8 mouse cellular contexts compared by ENCODE assay signal in genomic region chr16:58728176-58728671, GRCm38 (mm10). TPM values are rescaled to one million over a fixed set of nuclear protein-coding genes. Genes with fewer than 3 reads are reported as not detected.
A peak's percentile ranks its signal among the peaks of the same experiment; 100 is the strongest.
DNase-seq lines count a peak whose midpoint lies in the region; ATAC-seq lines count a peak whose summit lies in the region.

No protein-coding gene starts in this region.

- peak overlapping the region; percentile 83 for H3K9ac ChIP-seq in heart, embryonic 11.5 days (ENCODE audit: low read depth, low read length)
- H3K9ac ChIP-seq in hindbrain, embryonic 12.5 days = peak overlapping the region; percentile 65

- peak overlapping the region; percentile 72 for H3K4me3 ChIP-seq in heart, embryonic 11.5 days (ENCODE audit: low read depth, low read length)
- H3K4me3 ChIP-seq in brown adipose tissue, adult 24 weeks (ENCODE audit: insufficient read depth, low read depth, low read length) = peak overlapping the region; percentile 93
- peak overlapping the region; percentile 70 for H3K4me3 ChIP-seq in hindbrain, embryonic 12.5 days

- peaks cover 5% of the 10 kb centered on the region for H3K4me1 ChIP-seq in heart, embryonic 11.5 days (ENCODE audit: control insufficient read depth, insufficient read depth, low read length)
- H3K4me1 ChIP-seq in brown adipose tissue, adult 24 weeks (ENCODE audit: control insufficient read depth, insufficient read depth, insufficient read length, low read length) = no peaks in the 10 kb centered on the region
- peaks cover 5% of the 10 kb centered on the region for H3K4me1 ChIP-seq in hindbrain, embryonic 12.5 days

- peak; percentile 90 for ATAC-seq in heart, embryonic 11.5 days (replicated peaks; ENCODE audit: insufficient number of reproducible peaks, low FRiP score, low TSS enrichment)
- peak; percentile 95 for ATAC-seq in hindbrain, embryonic 12.5 days (ENCODE audit: low FRiP score)
- ATAC-seq in megakaryocyte progenitor cell, adult 5-6 weeks (replicated peaks; ENCODE audit: poor library complexity) = peak; percentile 47

- peaks cover 19% of the 10 kb centered on the region; the same call in 1 of the 2 replicates for H3K36me3 ChIP-seq in heart, embryonic 11.5 days (ENCODE audit: control insufficient read depth, insufficient read depth, low read length)
- H3K36me3 ChIP-seq in hindbrain, embryonic 12.5 days = peaks cover 31% of the 10 kb centered on the region

- H3K9me3 ChIP-seq in heart, embryonic 11.5 days (replicated peaks; ENCODE audit: control insufficient read depth, low read length) = no peaks in the 10 kb centered on the region
- no peaks in the 10 kb centered on the region for H3K9me3 ChIP-seq in hindbrain, embryonic 12.5 days (replicated peaks)

- 1% methylated on average over 27 of the region's 31 CpGs for WGBS in heart, embryonic 11.5 days (ENCODE audit: insufficient replicate concordance)
- WGBS in hindbrain, embryonic 12.5 days = 1% methylated on average over 24 of the region's 31 CpGs

- H3K27ac ChIP-seq in heart, embryonic 11.5 days (ENCODE audit: low read depth, low read length) = peak overlapping the region; percentile 85
- H3K27ac ChIP-seq in brown adipose tissue, adult 24 weeks (replicated peaks; ENCODE audit: low read depth, low read length) = peak overlapping the region; percentile 69
- peak overlapping the region; percentile 74 for H3K27ac ChIP-seq in hindbrain, embryonic 12.5 days

- DNase-seq in heart, adult 18-20 months = no peak
- DNase-seq in 416B (ENCODE audit: low read depth) = peak; percentile 56
- DNase-seq in layer of hippocampus, adult 9-11 months = no peak
- no peak for DNase-seq in urinary bladder, postnatal 14 days (ENCODE audit: low spot score)

- H3K4me2 ChIP-seq in heart, embryonic 11.5 days = peak overlapping the region; percentile 80
- H3K4me2 ChIP-seq in hindbrain, embryonic 12.5 days (replicated peaks) = peak overlapping the region; percentile 56

- H3K27me3 ChIP-seq in heart, embryonic 11.5 days (ENCODE audit: control insufficient read depth, insufficient read depth, low read length) = no peaks in the 10 kb centered on the region
- no peaks in the 10 kb centered on the region for H3K27me3 ChIP-seq in hindbrain, embryonic 12.5 days

RNA-seq across cellular contexts. Expression of gene Cldnd1, which starts 0.5 kb away (rescaled TPM):
- polyA plus RNA-seq in heart, embryonic 11.5 days (2014; fragmentation: Nextera tagmentation; extraction: Ambion mirVana) = 113 and 122 TPM in 2 replicates
- 10 to 100 TPM; 48.7 to 51.0 TPM for total RNA-seq in heart, adult 18-20 months (2021)
- 22.5 and 41.1 TPM in 2 replicates for polyA plus RNA-seq in brown adipose tissue, adult 24 weeks (2012; ENCODE audit: insufficient read depth, insufficient read length, missing spikeins)
- polyA plus RNA-seq in hindbrain, embryonic 12.5 days (2016; fragmentation: Nextera tagmentation; extraction: Ambion mirVana) = 120 and 133 TPM in 2 replicates
- total RNA-seq in megakaryocyte progenitor cell, adult 5-6 weeks (2015) = 41.5 and 62.0 TPM in 2 replicates
- 14.3 and 17.6 TPM in 2 replicates for total RNA-seq in megakaryocyte progenitor cell, adult 5-6 weeks (2017)

RNA-seq across cellular contexts. Expression of gene Gpr15, which starts 9.4 kb away (rescaled TPM):
- polyA plus RNA-seq in heart, embryonic 11.5 days (2014; fragmentation: Nextera tagmentation; extraction: Ambion mirVana) = not detected in 2 replicates
- not detected for total RNA-seq in heart, adult 18-20 months (2021)
- polyA plus RNA-seq in brown adipose tissue, adult 24 weeks (2012; ENCODE audit: insufficient read depth, insufficient read length, missing spikeins) = not detected in 2 replicates
- not detected in 2 replicates for polyA plus RNA-seq in hindbrain, embryonic 12.5 days (2016; fragmentation: Nextera tagmentation; extraction: Ambion mirVana)
- 0.86 and 1.1 TPM in 2 replicates for total RNA-seq in megakaryocyte progenitor cell, adult 5-6 weeks (2015)
- total RNA-seq in megakaryocyte progenitor cell, adult 5-6 weeks (2017) = 0.78 and 2.0 TPM in 2 replicates

RNA-seq across cellular contexts. Expression of gene Olfr172, which starts 34.8 kb away (rescaled TPM):
- not detected in 2 replicates for polyA plus RNA-seq in heart, embryonic 11.5 days (2014; fragmentation: Nextera tagmentation; extraction: Ambion mirVana)
- total RNA-seq in heart, adult 18-20 months (2021) = not detected
- polyA plus RNA-seq in brown adipose tissue, adult 24 weeks (2012; ENCODE audit: insufficient read depth, insufficient read length, missing spikeins) = not detected in 2 replicates
- polyA plus RNA-seq in hindbrain, embryonic 12.5 days (2016; fragmentation: Nextera tagmentation; extraction: Ambion mirVana) = not detected in 2 replicates
- total RNA-seq in megakaryocyte progenitor cell, adult 5-6 weeks (2015) = not detected in 2 replicates
- total RNA-seq in megakaryocyte progenitor cell, adult 5-6 weeks (2017) = not detected in 2 replicates

RNA-seq across cellular contexts. Expression of gene Cpox, which starts 58.1 kb away (rescaled TPM):
- polyA plus RNA-seq in heart, embryonic 11.5 days (2014; fragmentation: Nextera tagmentation; extraction: Ambion mirVana) = 45.7 and 67.7 TPM in 2 replicates
- total RNA-seq in heart, adult 18-20 months (2021) = 10 to 100 TPM; 36.5 to 37.9 TPM
- 3.0 and 4.6 TPM in 2 replicates for polyA plus RNA-seq in brown adipose tissue, adult 24 weeks (2012; ENCODE audit: insufficient read depth, insufficient read length, missing spikeins)
- 18.4 and 22.5 TPM in 2 replicates for polyA plus RNA-seq in hindbrain, embryonic 12.5 days (2016; fragmentation: Nextera tagmentation; extraction: Ambion mirVana)
- 68.8 and 73.1 TPM in 2 replicates for total RNA-seq in megakaryocyte progenitor cell, adult 5-6 weeks (2015)
- 28.9 and 34.3 TPM in 2 replicates for total RNA-seq in megakaryocyte progenitor cell, adult 5-6 weeks (2017)
